Mouse (Mus musculus) ES-E14 (cell line): ENCODE measurements around the gene Cald1. TPM values are rescaled to one million over a fixed set of nuclear protein-coding genes. Genes with fewer than 3 reads are reported as not detected.

Experiments used
- DNase-seq: peaks from one replicate; pipeline ENCODE4 v3.0.0-alpha.2; 2013; ENCODE audit warnings: low read depth, low spot score
- H3K27ac ChIP-seq: 2 replicates; pipeline ENCODE4 v1.5.1; 2012; ENCODE audit warnings: low read depth, mild to moderate bottlenecking, low read length, moderate library complexity, mixed read lengths; ENCODE audit not compliant: poor library complexity, insufficient read depth, severe bottlenecking
- H3K36me3 ChIP-seq: 2 replicates; pipeline ENCODE4 v1.6.1; 2012; ENCODE audit warnings: mild to moderate bottlenecking, low read length, moderate library complexity, mixed read lengths; ENCODE audit not compliant: control insufficient read depth, poor library complexity, insufficient read depth, severe bottlenecking
- H3K4me1 ChIP-seq, 2 experiments: fragments of 150-350 bp in 1 of 2; sonication (generic) in 1 of 2; 2 replicates each; pipeline ENCODE4 v1.6.1; 2012; ENCODE audit warnings: low read length in 2 of 2, mild to moderate bottlenecking in 1 of 2, mixed read lengths in 1 of 2; ENCODE audit not compliant: control insufficient read depth in 2 of 2, insufficient read depth in 2 of 2, poor library complexity in 1 of 2
- H3K4me3 ChIP-seq, 2 experiments: fragments of 150-350 bp in 1 of 2; sonication (generic) in 1 of 2; 2 replicates each; pipeline ENCODE4 v1.5.1; 2012; ENCODE audit warnings: low read length in 2 of 2, low read depth in 1 of 2, mild to moderate bottlenecking in 1 of 2, mixed read lengths in 1 of 2; ENCODE audit not compliant: insufficient read depth in 1 of 2, poor library complexity in 1 of 2, severe bottlenecking in 1 of 2
- H3K9ac ChIP-seq: 2 replicates; pipeline ENCODE4 v1.6.1; 2012; ENCODE audit warnings: low read depth, mild to moderate bottlenecking, low read length, mixed read lengths; ENCODE audit not compliant: poor library complexity, insufficient read depth, severe bottlenecking
- H3K9me3 ChIP-seq: fragments of 150-350 bp; sonication (generic); 2 replicates; pipeline ENCODE4 v1.6.1; 2012; ENCODE audit warnings: low read depth, mild to moderate bottlenecking, low read length; ENCODE audit not compliant: control insufficient read depth, insufficient read depth
- CHD2 ChIP-seq: IDR thresholded peaks from 2 replicates; pipeline ENCODE4 v1.6.1; 2014; ENCODE audit warnings: mild to moderate bottlenecking, low read depth, low read length, inconsistent platforms
- HCFC1 ChIP-seq: IDR thresholded peaks from 2 replicates; pipeline ENCODE4 v1.6.1; 2012; ENCODE audit warnings: low read length, inconsistent platforms, borderline replicate concordance; ENCODE audit not compliant: insufficient read depth
- MAFK ChIP-seq: IDR thresholded peaks from 2 replicates; pipeline ENCODE4 v1.6.1; 2014; ENCODE audit warnings: mild to moderate bottlenecking, low read depth, low read length, inconsistent platforms; ENCODE audit not compliant: insufficient read depth
- ZC3H11A ChIP-seq: IDR thresholded peaks from 2 replicates; pipeline ENCODE4 v1.6.1; 2012; ENCODE audit warnings: low read depth, mild to moderate bottlenecking, inconsistent platforms, low read length, borderline replicate concordance
- ZNF384 ChIP-seq: IDR thresholded peaks from 2 replicates; pipeline ENCODE4 v1.6.1; 2012; ENCODE audit warnings: low read depth, low read length, inconsistent platforms
- in situ Hi-C, 2 experiments: fragments of 600-800 bp; cut with MboI; formaldehyde crosslinking; loops; one replicate each; pipeline ENCODE4 v1.15.1; 2025; ENCODE audit warnings: low sequenced_read_pairs in 2 of 2, inconsistent platforms in 1 of 2; ENCODE audit not compliant: unreplicated experiment in 2 of 2
- total RNA-seq: library from RNA; depleted of rRNA; stranded (reverse); fragments of 300-350 nt; gene quantifications from 2 replicates; pipeline ENCODE4 v1.2.3, GENCODE M21; 2012

The Cald1 gene
- total RNA-seq, 1 experiment, result 108 TPM

- TF ChIP-seq MAFK, result no peak
- no peak for TF ChIP-seq ZNF384
- H3K27ac ChIP-seq, result no peak overlapping the region
- in situ Hi-C loops, result no loop called here
- no peak overlapping the region for H3K9ac ChIP-seq
- H3K4me3 ChIP-seq, result no peak overlapping the region
- 0 out of 4 replicates have a peak, but pooled peaks cover 0 to 1% of the 10 kb centered on the region in 2 experiments for H3K4me1 ChIP-seq
- H3K36me3 ChIP-seq, result no peaks in the 10 kb centered on the region
- H3K9me3 ChIP-seq, result no peaks in the 10 kb centered on the region
- DNase-seq, result no peak
Observed at GRCm38 (mm10) chr6:34664749-34665148, 66.4 kb downstream of the Cald1 start.

GRCm38 (mm10) chr6:34668739-34669254 is 70.5 kb downstream of the Cald1 start:
- Histone ChIP-seq H3K4me3 (no peak overlapping the region), H3K9me3 (no peaks in the 10 kb centered on the region), H3K27ac (no peak overlapping the region), H3K36me3 (no peaks in the 10 kb centered on the region), H3K4me1 (peaks cover 4 to 6% of the 10 kb centered on the region in 2 experiments; a peak in 2 of 4 replicates), H3K9ac (no peak overlapping the region)
- TF ChIP-seq MAFK (no peak), ZC3H11A (no peak), ZNF384 (no peak), CHD2 (no peak), HCFC1 (no peak)
- DNase-seq, result no peak
- in situ Hi-C loops, result no loop called here

- no peaks in the 10 kb centered on the region for H3K36me3 ChIP-seq
Observed at GRCm38 (mm10) chr6:34671355-34671754, 73.1 kb downstream of the Cald1 start.

GRCm38 (mm10) chr6:34674416-34674815 is 76.1 kb downstream of the Cald1 start:
- Histone ChIP-seq H3K9me3 (no peaks in the 10 kb centered on the region), H3K4me1 (peaks cover 5 to 6% of the 10 kb centered on the region in 2 experiments; a peak in 2 of 4 replicates), H3K9ac (no peak overlapping the region), H3K27ac (no peak overlapping the region), H3K36me3 (no peaks in the 10 kb centered on the region), H3K4me3 (no peak overlapping the region)
- no peak for DNase-seq
- TF ChIP-seq ZC3H11A (no peak), MAFK (no peak), ZNF384 (no peak), CHD2 (no peak), HCFC1 (no peak)
- in situ Hi-C loops, result no loop called here

More at GRCm38 (mm10) chr6:34671355-34671754, 73.1 kb downstream of the Cald1 start:
- TF ChIP-seq MAFK (peak; percentile 72), HCFC1 (no peak)
- no peak overlapping the region for H3K4me3 ChIP-seq
- no peak overlapping the region for H3K9ac ChIP-seq
- in situ Hi-C loops, result no loop called here
- DNase-seq, result no peak
- H3K27ac ChIP-seq, result no peak overlapping the region
- no peaks in the 10 kb centered on the region for H3K9me3 ChIP-seq
- H3K4me1 ChIP-seq, result peaks cover 5 to 6% of the 10 kb centered on the region in 2 experiments; a peak in 2 of 4 replicates

GRCm38 (mm10) chr6:34674897-34675296 is 76.6 kb downstream of the Cald1 start:
- H3K4me3 ChIP-seq, result no peak overlapping the region
- no peak for DNase-seq
- H3K4me1 ChIP-seq, result peaks cover 5 to 6% of the 10 kb centered on the region in 2 experiments; a peak in 2 of 4 replicates
- H3K9ac ChIP-seq, result no peak overlapping the region
- no peak overlapping the region for H3K27ac ChIP-seq
- TF ChIP-seq CHD2 (no peak), MAFK (no peak), ZC3H11A (no peak), HCFC1 (no peak), ZNF384 (no peak)
- in situ Hi-C loops, result no loop called here
- no peaks in the 10 kb centered on the region for H3K9me3 ChIP-seq
- H3K36me3 ChIP-seq, result no peaks in the 10 kb centered on the region
